Comparison of ENCODE assay signal across 36 mouse cellular contexts in the genomic region with DNA sequence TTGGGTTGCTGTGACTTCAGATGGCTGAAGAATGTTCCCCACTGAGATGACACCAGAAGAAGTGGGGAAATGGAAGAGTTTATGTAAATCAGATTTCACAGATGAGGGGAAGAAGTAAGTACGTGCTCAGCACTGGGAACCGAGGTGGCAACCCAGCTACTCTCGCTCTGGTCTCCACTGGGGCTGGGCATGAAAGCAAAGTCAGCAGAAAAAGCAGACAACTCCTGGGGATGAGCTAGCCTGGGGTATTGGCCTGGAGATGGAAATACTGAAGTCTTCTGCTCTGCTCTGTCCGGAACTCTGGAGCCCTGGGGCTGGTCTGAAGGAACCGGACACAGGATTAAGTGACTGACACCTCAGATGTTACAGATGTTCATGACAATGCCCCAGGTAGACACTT. TPM values are rescaled to one million over a fixed set of nuclear protein-coding genes. Genes with fewer than 3 reads are reported as not detected.
"Had no signal": no experiment of that assay in that cellular context is flagged by ENCODE, and none has a peak within 500 bp of the region (broad histone marks: within the 10 kb centered on the region; RNA-seq: fewer than 3 reads in every experiment).

No protein-coding gene starts in this region.

- DNase-seq: gastrocnemius, postnatal 36 days; liver, embryonic 13.5 days had no signal

- H3K36me3 ChIP-seq: heart, embryonic 12.5 days; hindbrain, embryonic 13.5 days; hindbrain, embryonic 15.5 days; kidney, embryonic 15.5 days; limb, embryonic 13.5 days; limb, embryonic 15.5 days; liver, embryonic 13.5 days had no signal

- ATAC-seq: hindbrain, postnatal 0 days had no signal

- H3K9me3 ChIP-seq: heart, embryonic 12.5 days; hindbrain, embryonic 13.5 days; hindbrain, embryonic 15.5 days; kidney, embryonic 15.5 days; limb, embryonic 13.5 days; limb, embryonic 15.5 days; liver, embryonic 13.5 days had no signal

- H3K27me3 ChIP-seq: heart, embryonic 12.5 days; hindbrain, embryonic 13.5 days; hindbrain, embryonic 15.5 days; kidney, embryonic 15.5 days; limb, embryonic 13.5 days; limb, embryonic 15.5 days; liver, embryonic 13.5 days had no signal

- H3K4me1 ChIP-seq: heart, embryonic 12.5 days; hindbrain, embryonic 13.5 days; hindbrain, embryonic 15.5 days; kidney, embryonic 15.5 days; limb, embryonic 13.5 days; limb, embryonic 15.5 days; liver, embryonic 13.5 days had no signal

- H3K27ac ChIP-seq: hindbrain, embryonic 13.5 days; hindbrain, embryonic 15.5 days; hindbrain, postnatal 0 days; kidney, embryonic 15.5 days; kidney, postnatal 0 days; limb, embryonic 13.5 days; limb, embryonic 15.5 days; liver, embryonic 13.5 days had no signal

- H3K4me3 ChIP-seq: heart, embryonic 12.5 days; hindbrain, embryonic 13.5 days; hindbrain, embryonic 15.5 days; kidney, embryonic 15.5 days; limb, embryonic 13.5 days; limb, embryonic 15.5 days; liver, embryonic 13.5 days had no signal

- H3K4me2 ChIP-seq: heart, embryonic 12.5 days; hindbrain, embryonic 13.5 days; hindbrain, embryonic 15.5 days; kidney, embryonic 15.5 days; limb, embryonic 13.5 days; limb, embryonic 15.5 days; liver, embryonic 11.5 days; liver, embryonic 13.5 days had no signal

- H3K9ac ChIP-seq: heart, embryonic 12.5 days; hindbrain, embryonic 13.5 days; hindbrain, embryonic 15.5 days; kidney, embryonic 15.5 days; limb, embryonic 13.5 days; limb, embryonic 15.5 days; liver, embryonic 13.5 days had no signal

RNA-seq across cellular contexts. Expression of a gene that starts 20.6 kb away (rescaled TPM):
- total RNA-seq: gastrocnemius, adult 18-20 months; gastrocnemius, adult 8-10 months; gastrocnemius, postnatal 14 days; gastrocnemius, postnatal 36 days; heart, adult 18-20 months; heart, adult 8-10 months; heart, postnatal 10 days; heart, postnatal 36 days; hematopoietic stem cell, adult 5-6 weeks; hindbrain, postnatal 0 days; layer of hippocampus, adult 18-20 months; layer of hippocampus, adult 8-10 months; layer of hippocampus, postnatal 14 days; layer of hippocampus, postnatal 36 days; left cerebral cortex, adult 18-20 months; left cerebral cortex, adult 8-10 months; left cerebral cortex, postnatal 10 days; left cerebral cortex, postnatal 25 days; left cerebral cortex, postnatal 4 days had no signal
- polyA plus RNA-seq: heart, embryonic 12.5 days; heart, embryonic 14.5 days; heart, embryonic 16.5 days; hindbrain, embryonic 11.5 days; hindbrain, embryonic 13.5 days; hindbrain, embryonic 15.5 days; hindbrain, postnatal 0 days; intestine, embryonic 14.5 days; intestine, embryonic 16.5 days; kidney, adult 2 months; kidney, embryonic 15.5 days; kidney, postnatal 0 days; large intestine, adult 2 months; limb, embryonic 11.5 days; limb, embryonic 13.5 days; limb, embryonic 15.5 days; liver, embryonic 11.5 days; liver, embryonic 13.5 days had no signal

RNA-seq across cellular contexts. Expression of a gene that starts 24.5 kb away (rescaled TPM):
- total RNA-seq: gastrocnemius, adult 18-20 months; gastrocnemius, adult 8-10 months; gastrocnemius, postnatal 14 days; gastrocnemius, postnatal 36 days; heart, adult 18-20 months; heart, adult 8-10 months; heart, postnatal 10 days; heart, postnatal 36 days; hematopoietic stem cell, adult 5-6 weeks; hindbrain, postnatal 0 days; layer of hippocampus, adult 18-20 months; layer of hippocampus, adult 8-10 months; layer of hippocampus, postnatal 14 days; layer of hippocampus, postnatal 36 days; left cerebral cortex, adult 18-20 months; left cerebral cortex, adult 8-10 months; left cerebral cortex, postnatal 10 days; left cerebral cortex, postnatal 25 days; left cerebral cortex, postnatal 4 days had no signal
- polyA plus RNA-seq: heart, embryonic 16.5 days; hindbrain, embryonic 11.5 days; hindbrain, embryonic 13.5 days; hindbrain, embryonic 15.5 days; hindbrain, postnatal 0 days; intestine, embryonic 14.5 days; intestine, embryonic 16.5 days; kidney, adult 2 months; kidney, embryonic 15.5 days; kidney, postnatal 0 days; limb, embryonic 11.5 days; limb, embryonic 13.5 days; liver, embryonic 11.5 days; liver, embryonic 13.5 days had no signal

RNA-seq across cellular contexts. Expression of a gene that starts 32.5 kb away (rescaled TPM):
- total RNA-seq: gastrocnemius, adult 18-20 months; gastrocnemius, adult 8-10 months; gastrocnemius, postnatal 14 days; gastrocnemius, postnatal 36 days; heart, adult 18-20 months; heart, adult 8-10 months; heart, postnatal 10 days; heart, postnatal 36 days; hematopoietic stem cell, adult 5-6 weeks; hindbrain, postnatal 0 days; layer of hippocampus, adult 18-20 months; layer of hippocampus, adult 8-10 months; layer of hippocampus, postnatal 14 days; layer of hippocampus, postnatal 36 days; left cerebral cortex, adult 18-20 months; left cerebral cortex, adult 8-10 months; left cerebral cortex, postnatal 10 days; left cerebral cortex, postnatal 25 days; left cerebral cortex, postnatal 4 days had no signal
- polyA plus RNA-seq: heart, embryonic 12.5 days; heart, embryonic 14.5 days; heart, embryonic 16.5 days; hindbrain, embryonic 11.5 days; hindbrain, embryonic 13.5 days; hindbrain, embryonic 15.5 days; hindbrain, postnatal 0 days; intestine, embryonic 14.5 days; intestine, embryonic 16.5 days; kidney, embryonic 15.5 days; kidney, postnatal 0 days; large intestine, adult 2 months; limb, embryonic 11.5 days; limb, embryonic 13.5 days; limb, embryonic 15.5 days; liver, embryonic 11.5 days; liver, embryonic 13.5 days had no signal
